Mouse (Mus musculus) hindbrain, postnatal 0 days (tissue): ENCODE results near the gene Ahdc1. TPM values are rescaled to one million over a fixed set of nuclear protein-coding genes. Genes with fewer than 3 reads are reported as not detected.

Source experiments
- ATAC-seq: fragments of 200-750 bp; cut with Nextera tagmentation; 2 replicates; pipeline ENCODE4 v1.8.0; 2017; ENCODE audit warnings: mild to moderate bottlenecking, moderate TSS enrichment, moderate library complexity
- DNase-seq: peaks from one replicate; pipeline ENCODE4 v3.0.0-alpha.2; 2015; ENCODE audit warnings: low spot score
- H3K27ac ChIP-seq: fragments of 300-500 bp; sonication (generic); 2 replicates; pipeline ENCODE4 v1.5.1; 2014; ENCODE audit warnings: mild to moderate bottlenecking
- H3K27me3 ChIP-seq: fragments of 300-500 bp; sonication (generic); 2 replicates; pipeline ENCODE4 v1.6.1; 2014; ENCODE audit warnings: low read length, mixed read lengths; ENCODE audit not compliant: insufficient read depth
- H3K36me3 ChIP-seq: fragments of 300-500 bp; sonication (generic); 2 replicates; pipeline ENCODE4 v1.6.1; 2014; ENCODE audit warnings: low read length, mixed read lengths; ENCODE audit not compliant: insufficient read depth
- H3K4me1 ChIP-seq: fragments of 300-500 bp; sonication (generic); 2 replicates; pipeline ENCODE4 v1.6.1; 2014; ENCODE audit warnings: antibody characterized with exemption, low read length, mixed read lengths; ENCODE audit not compliant: insufficient read depth
- H3K4me2 ChIP-seq: fragments of 300-500 bp; sonication (generic); 2 replicates; pipeline ENCODE4 v1.6.1; 2014; ENCODE audit warnings: low read depth, mild to moderate bottlenecking, low read length, moderate library complexity, mixed read lengths
- H3K4me3 ChIP-seq: fragments of 300-500 bp; sonication (generic); 2 replicates; pipeline ENCODE4 v1.5.1; 2014; ENCODE audit warnings: low read length
- H3K9ac ChIP-seq: fragments of 300-500 bp; sonication (generic); replicated peaks from 2 replicates; pipeline ENCODE4 v1.6.1; 2014; ENCODE audit warnings: mild to moderate bottlenecking, low read length, moderate library complexity, mixed read lengths
- H3K9me3 ChIP-seq: fragments of 300-500 bp; sonication (generic); 2 replicates; pipeline ENCODE4 v1.6.1; 2016; ENCODE audit warnings: low read length, mixed read lengths
- CTCF ChIP-seq: IDR thresholded peaks from 2 replicates; pipeline ENCODE4 v1.5.1; 2016; ENCODE audit warnings: antibody characterized with exemption, control low read depth, low read depth
- WGBS: fragments of 180-500 bp; shearing (Covaris S2); extraction: QIAGEN DNeasy Blood & Tissue Kit; methylation state at CpG from one replicate; pipeline ENCODE4 v1.1.7; 2014; 5-methylcytosine and 5-hydroxymethylcytosine counted together
- polyA plus RNA-seq: library from polyadenylated mRNA; unstranded; fragments of >200 nt; fragmentation: Nextera tagmentation; extraction: Ambion mirVana; gene quantifications from 2 replicates; pipeline ENCODE4 v1.2.1, GENCODE M21; 2015
- total RNA-seq: library from RNA; depleted of rRNA; stranded (reverse); fragments of >200 nt; gene quantifications from 2 replicates; pipeline ENCODE4 v1.2.3, GENCODE M21; 2014

Ahdc1 gene
- total and polyA plus RNA-seq, 2 experiments from 2014 or later, result 10.8 to 106 TPM

- TF ChIP-seq CTCF, result peak; percentile 23; the same call in 1 of the 2 replicates
- H3K9ac ChIP-seq, result no peak overlapping the region
- no peak overlapping the region for H3K4me3 ChIP-seq
- H3K4me2 ChIP-seq, result no peak overlapping the region
- DNase-seq, result no peak
- H3K4me1 ChIP-seq, result peaks cover 5% of the 10 kb centered on the region
- H3K36me3 ChIP-seq, result no peaks in the 10 kb centered on the region
- peak; percentile 43; the same call in 1 of the 2 replicates for ATAC-seq
- H3K27ac ChIP-seq, result peak overlapping the region; percentile 58; the same call in 1 of the 2 replicates
- H3K9me3 ChIP-seq, result no peaks in the 10 kb centered on the region
- whole genome bisulfite sequencing, result 48% methylated on average over 13 of the region's 13 CpGs
- no peaks in the 10 kb centered on the region for H3K27me3 ChIP-seq
Observed at GRCm38 (mm10) chr4:133107788-133108281, 96.8 kb downstream of the Ahdc1 start.

GRCm38 (mm10) chr4:133108481-133109334 is 97.6 kb downstream of the Ahdc1 start:
- DNase-seq, result no peak
- WGBS, result 66% methylated on average over 13 of the region's 13 CpGs
- Histone ChIP-seq H3K27ac (peak overlapping the region; percentile 58; the same call in 1 of the 2 replicates), H3K36me3 (no peaks in the 10 kb centered on the region), H3K4me2 (no peak overlapping the region), H3K9ac (no peak overlapping the region), H3K27me3 (no peaks in the 10 kb centered on the region), H3K4me1 (no peaks in the 10 kb centered on the region; the same call in none of the 2 replicates), H3K4me3 (no peak overlapping the region), H3K9me3 (no peaks in the 10 kb centered on the region)
- TF ChIP-seq CTCF, result no peak
- peak; percentile 6; the same call in 1 of the 2 replicates for ATAC-seq

- ATAC-seq (no peak), DNase-seq (no peak)
- no peaks in the 10 kb centered on the region for H3K9me3 ChIP-seq
- no peaks in the 10 kb centered on the region for H3K27me3 ChIP-seq
- no peaks in the 10 kb centered on the region; the same call in 1 of the 2 replicates for H3K4me1 ChIP-seq
- H3K4me3 ChIP-seq, result no peak overlapping the region
- H3K4me2 ChIP-seq, result no peak overlapping the region
- H3K27ac ChIP-seq, result no peak overlapping the region
- no peaks in the 10 kb centered on the region for H3K36me3 ChIP-seq
- no peak overlapping the region for H3K9ac ChIP-seq
- TF ChIP-seq CTCF, result no peak
- WGBS, result 79% methylated on average over 5 of the region's 5 CpGs
Observed at GRCm38 (mm10) chr4:133109335-133109801, 98.3 kb downstream of the Ahdc1 start.

GRCm38 (mm10) chr4:133112175-133112838 is 101.2 kb downstream of the Ahdc1 start:
- Histone ChIP-seq H3K4me2 (no peak overlapping the region), H3K9ac (no peak overlapping the region), H3K4me3 (no peak overlapping the region), H3K4me1 (peaks cover under 1% of the 10 kb centered on the region), H3K36me3 (no peaks in the 10 kb centered on the region), H3K27me3 (no peaks in the 10 kb centered on the region), H3K9me3 (no peaks in the 10 kb centered on the region), H3K27ac (no peak overlapping the region)
- ATAC-seq, result no peak
- 66% methylated on average over 13 of the region's 13 CpGs for WGBS
- TF ChIP-seq CTCF, result no peak
- no peak for DNase-seq

- DNase-seq (no peak), ATAC-seq (no peak)
- TF ChIP-seq CTCF, result no peak
- H3K9me3 ChIP-seq, result no peaks in the 10 kb centered on the region
- H3K27me3 ChIP-seq, result no peaks in the 10 kb centered on the region
- H3K4me2 ChIP-seq, result no peak overlapping the region
- no peak overlapping the region for H3K9ac ChIP-seq
- H3K27ac ChIP-seq, result no peak overlapping the region
- no peak overlapping the region for H3K4me3 ChIP-seq
- peaks cover 8% of the 10 kb centered on the region for H3K4me1 ChIP-seq
- H3K36me3 ChIP-seq, result no peaks in the 10 kb centered on the region
- 39% methylated on average over 6 of the region's 6 CpGs for WGBS
Observed at GRCm38 (mm10) chr4:133113351-133113882, 102.4 kb downstream of the Ahdc1 start.

GRCm38 (mm10) chr4:133114762-133115161 is 103.7 kb downstream of the Ahdc1 start:
- H3K27ac ChIP-seq, result no peak overlapping the region
- peaks cover 8% of the 10 kb centered on the region for H3K4me1 ChIP-seq
- WGBS, result 81% methylated on average over 3 of the region's 3 CpGs
- no peaks in the 10 kb centered on the region for H3K36me3 ChIP-seq
- no peaks in the 10 kb centered on the region for H3K9me3 ChIP-seq
- DNase-seq (no peak), ATAC-seq (no peak)
- H3K27me3 ChIP-seq, result no peaks in the 10 kb centered on the region
- TF ChIP-seq CTCF, result no peak
- no peak overlapping the region for H3K4me2 ChIP-seq
- H3K9ac ChIP-seq, result no peak overlapping the region
- H3K4me3 ChIP-seq, result no peak overlapping the region
